Mouse (Mus musculus) brain, embryonic 14.5 days (tissue): Measurements from ENCODE around the gene Vmn2r32. TPM values are rescaled to one million over a fixed set of nuclear protein-coding genes. Genes with fewer than 3 reads are reported as not detected.
"Not testable (repeated sequence)": the region's sequence is repeated elsewhere in the genome, so short reads cannot be mapped to it uniquely, and the experiment has no call there.

Experiments used
- DNase-seq: peaks from one replicate; pipeline ENCODE4 v3.0.0-alpha.2; 2011; ENCODE audit warnings: low read depth
- polyA plus RNA-seq: library from polyadenylated mRNA; depleted of rRNA; stranded (reverse); fragments of >200 nt; gene quantifications from 2 replicates; pipeline ENCODE4 v1.2.3, GENCODE M21; 2012; rRNA removed

Vmn2r32 gene
- polyA plus RNA-seq, result not detected in 2 replicates

- DNase-seq, result not testable (repeated sequence)
Measured at GRCm38 (mm10) chr7:7479918-7480317, at the start of gene Vmn2r32. TSS of gene Vmn2r32 (minus strand) at chr7:7480018.

Other genes with a start within 250 kb of the Vmn2r32 start
- gene Vmn2r29, start 232.7 kb downstream of the Vmn2r32 start, polyA plus RNA-seq, result 1.6 and 4.0 TPM in 2 replicates
- 4.1 and 5.6 TPM in 2 replicates for gene Gm45844, start 201.7 kb downstream of the Vmn2r32 start, polyA plus RNA-seq
- gene Clcn4, start 179.2 kb downstream of the Vmn2r32 start, polyA plus RNA-seq, result 67.0 and 90.5 TPM in 2 replicates
- gene Vmn2r30, start 142.4 kb downstream of the Vmn2r32 start, polyA plus RNA-seq, result not detected in 2 replicates
- not detected in 2 replicates for gene Gm45783, start 105.4 kb downstream of the Vmn2r32 start, polyA plus RNA-seq
- gene Vmn2r31, start 80.3 kb downstream of the Vmn2r32 start, polyA plus RNA-seq, result not detected in 2 replicates
- gene Vmn2r33, start 86.8 kb upstream of the Vmn2r32 start, polyA plus RNA-seq, result not detected in 2 replicates
- not detected in 2 replicates for gene Vmn2r34, start 209.5 kb upstream of the Vmn2r32 start, polyA plus RNA-seq